Mouse (Mus musculus) liver, embryonic 16.5 days (tissue): ENCODE data around the gene Sec24c. TPM values are rescaled to one million over a fixed set of nuclear protein-coding genes. Genes with fewer than 3 reads are reported as not detected.

ENCODE experiments used
- ATAC-seq: fragments of 200-750 bp; cut with Nextera tagmentation; 2 replicates; pipeline ENCODE4 v1.8.0; 2017; ENCODE audit warnings: low read depth, mild to moderate bottlenecking, moderate number of reproducible peaks, moderate library complexity
- H3K27ac ChIP-seq: fragments of 300-500 bp; sonication (generic); 2 replicates; pipeline ENCODE4 v1.5.1; 2014; ENCODE audit warnings: mild to moderate bottlenecking, low read length
- H3K27me3 ChIP-seq: fragments of 300-500 bp; sonication (generic); 2 replicates; pipeline ENCODE4 v1.6.1; 2014; ENCODE audit warnings: low read depth, low read length, mixed read lengths; ENCODE audit not compliant: control insufficient read depth, insufficient read depth
- H3K36me3 ChIP-seq: fragments of 300-500 bp; sonication (generic); 2 replicates; pipeline ENCODE4 v1.6.1; 2014; ENCODE audit warnings: mild to moderate bottlenecking; ENCODE audit not compliant: control insufficient read depth, insufficient read depth
- H3K4me1 ChIP-seq: fragments of 300-500 bp; sonication (generic); 2 replicates; pipeline ENCODE4 v1.6.1; 2014; ENCODE audit warnings: low read depth, low read length, mixed read lengths; ENCODE audit not compliant: control insufficient read depth
- H3K4me2 ChIP-seq: fragments of 300-500 bp; sonication (generic); 2 replicates; pipeline ENCODE4 v1.6.1; 2014; ENCODE audit warnings: low read depth, low read length, mixed read lengths
- H3K4me3 ChIP-seq: fragments of 300-500 bp; sonication (generic); 2 replicates; pipeline ENCODE4 v1.5.1; 2014; ENCODE audit warnings: low read depth, mild to moderate bottlenecking, low read length
- H3K9ac ChIP-seq: fragments of 300-500 bp; sonication (generic); 2 replicates; pipeline ENCODE4 v1.6.1; 2014; ENCODE audit warnings: low read depth, low read length
- H3K9me3 ChIP-seq: fragments of 300-500 bp; sonication (generic); replicated peaks from 2 replicates; pipeline ENCODE4 v1.6.1; 2016; ENCODE audit warnings: low read length; ENCODE audit not compliant: control insufficient read depth
- WGBS: fragments of 180-500 bp; shearing (Covaris S2); extraction: QIAGEN DNeasy Blood & Tissue Kit; methylation state at CpG from one replicate; pipeline ENCODE4 v1.1.7; 2014; ENCODE audit not compliant: insufficient replicate concordance; 5-methylcytosine and 5-hydroxymethylcytosine counted together
- polyA plus RNA-seq: library from polyadenylated mRNA; unstranded; fragments of >200 nt; fragmentation: Nextera tagmentation; extraction: Ambion mirVana; gene quantifications from 2 replicates; pipeline ENCODE4 v1.2.1, GENCODE M21; 2015

Gene Sec24c
- polyA plus RNA-seq, 1 experiment from 2014 or later = 46.0 TPM

DNA sequence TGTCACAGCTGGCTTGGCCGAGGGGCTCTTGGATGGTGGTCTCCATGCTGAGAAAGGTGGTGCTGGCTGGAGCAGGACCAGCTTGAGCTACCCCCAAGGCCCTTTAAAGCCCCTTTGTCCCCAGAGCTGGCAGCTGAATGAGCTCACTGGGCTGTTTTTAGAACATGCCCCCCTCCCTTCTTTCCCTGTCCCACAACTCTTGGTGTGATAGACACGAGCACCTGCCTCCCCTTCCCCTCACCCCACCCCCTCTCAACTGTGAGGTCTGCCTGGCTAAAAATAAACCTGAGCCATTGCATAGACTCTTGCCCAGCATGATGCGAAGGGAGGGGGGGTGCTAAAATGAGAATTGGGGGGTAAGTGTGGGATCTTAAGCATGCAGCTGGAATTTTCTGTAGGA is 9.7 kb upstream of the Sec24c start:
- H3K4me2 ChIP-seq = no peak overlapping the region
- H3K27ac ChIP-seq = no peak overlapping the region
- peaks cover 12% of the 10 kb centered on the region for H3K4me1 ChIP-seq
- H3K9ac ChIP-seq = no peak overlapping the region
- no peaks in the 10 kb centered on the region for H3K36me3 ChIP-seq
- no peak overlapping the region for H3K4me3 ChIP-seq
- 30% methylated on average over 3 of the region's 3 CpGs for WGBS
- no peak for ATAC-seq
- H3K9me3 ChIP-seq = no peaks in the 10 kb centered on the region
- H3K27me3 ChIP-seq = peaks cover 47% of the 10 kb centered on the region

DNA sequence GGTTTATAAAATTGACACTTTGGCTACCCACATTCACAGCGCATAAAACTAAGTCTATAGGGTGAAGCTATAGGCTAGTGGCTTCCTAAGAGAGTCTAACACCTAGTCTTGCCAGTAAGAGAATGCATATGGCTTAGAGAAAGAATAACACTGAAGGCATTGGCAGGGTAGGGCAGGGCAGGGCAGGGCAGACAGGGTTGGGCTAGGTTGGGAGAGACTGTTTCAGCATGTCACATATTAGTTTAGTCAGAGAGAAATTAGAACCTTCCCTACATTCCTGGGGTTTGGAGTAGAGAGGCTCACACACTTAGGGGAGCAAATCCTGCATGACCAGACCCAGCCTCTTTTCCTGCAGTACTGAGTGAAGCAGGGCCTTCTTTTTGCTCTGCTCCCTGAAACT is 6.6 kb upstream of the Sec24c start:
- Histone ChIP-seq H3K4me2 (no peak overlapping the region), H3K36me3 (no peaks in the 10 kb centered on the region), H3K9me3 (no peaks in the 10 kb centered on the region), H3K9ac (no peak overlapping the region), H3K4me3 (no peak overlapping the region), H3K4me1 (no peaks in the 10 kb centered on the region), H3K27me3 (peaks cover 34% of the 10 kb centered on the region), H3K27ac (no peak overlapping the region)
- no peak for ATAC-seq
- 53% methylated on average over 1 of the region's 1 CpGs for WGBS

DNA sequence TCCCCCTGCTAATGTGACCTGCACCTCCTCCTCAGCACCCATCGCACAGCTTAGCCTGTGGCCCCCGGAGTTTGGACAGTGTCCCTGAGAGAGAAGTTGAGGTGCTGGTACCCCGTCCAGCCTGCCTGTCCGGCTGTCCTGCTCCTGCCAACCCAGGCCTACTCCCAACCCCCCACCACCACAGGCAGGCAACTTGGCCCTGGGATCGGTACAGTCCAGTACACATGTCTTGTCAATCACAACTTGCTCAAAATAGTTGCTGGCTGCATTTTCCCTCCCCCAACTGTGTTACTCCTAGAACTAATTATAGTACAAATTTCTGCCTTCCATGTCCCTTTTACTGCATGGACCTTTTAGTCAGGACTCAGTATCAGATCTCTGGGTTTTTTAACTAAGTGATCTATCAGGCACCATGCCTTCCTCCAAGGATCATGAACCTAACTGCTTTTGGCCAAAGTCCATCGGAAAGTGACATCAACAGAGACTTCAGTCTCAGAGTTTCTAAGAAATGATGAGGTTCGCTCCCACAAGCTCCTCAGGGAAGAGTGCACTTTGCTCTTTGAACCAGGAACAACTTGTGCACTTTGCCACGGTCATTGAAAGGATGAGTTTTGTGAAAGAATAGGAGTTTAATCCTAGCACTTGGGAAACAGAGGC is 5.8 kb upstream of the Sec24c start, which contains the start of gene Synpo2l:
Gene Synpo2l (minus strand): TSS at position 201 of the 657 bp plus-strand sequence.
- H3K4me2 ChIP-seq = no peak within 1 kb of the TSS
- no peaks in the 10 kb centered on the region for H3K36me3 ChIP-seq
- H3K27ac ChIP-seq = no peak within 1 kb of the TSS
- 60% methylated on average over 8 of the region's 8 CpGs for WGBS
- H3K4me3 ChIP-seq = no peak within 1 kb of the TSS
- peaks cover 26% of the 10 kb centered on the region for H3K27me3 ChIP-seq
- no peaks in the 10 kb centered on the region for H3K9me3 ChIP-seq
- ATAC-seq = 0 out of 2 replicates have a peak, but pooled peaks have one; percentile 19
- H3K4me1 ChIP-seq = no peaks in the 10 kb centered on the region; the same call in 1 of the 2 replicates
- no peak within 1 kb of the TSS for H3K9ac ChIP-seq

DNA sequence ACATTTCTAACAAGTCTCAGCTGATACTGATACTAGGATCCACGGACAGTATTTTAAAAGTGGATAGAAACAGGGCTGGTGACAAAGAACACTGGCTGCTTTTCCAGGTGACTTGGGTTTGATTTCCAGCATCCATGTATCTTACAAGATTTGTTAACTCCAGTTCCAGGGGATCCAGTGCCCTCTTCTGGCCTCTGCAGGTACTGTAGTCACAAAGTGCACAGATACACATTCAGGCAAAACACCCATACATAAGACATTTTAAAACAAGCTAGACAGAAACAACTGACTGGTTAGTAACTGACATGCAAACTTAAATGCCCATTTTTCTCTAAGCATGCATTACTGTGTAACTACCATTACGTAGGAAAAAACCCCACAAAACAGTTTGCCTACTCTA is 1.1 kb upstream of the Sec24c start:
- Histone ChIP-seq H3K4me3 (no peak overlapping the region), H3K9me3 (no peaks in the 10 kb centered on the region), H3K4me1 (peaks cover 11% of the 10 kb centered on the region), H3K27ac (peak overlapping the region; percentile 70), H3K27me3 (peaks cover 8% of the 10 kb centered on the region), H3K36me3 (peaks cover 16% of the 10 kb centered on the region), H3K9ac (no peak overlapping the region), H3K4me2 (0 out of 2 replicates have a peak overlapping the region, but pooled peaks have one; percentile 73)
- whole genome bisulfite sequencing = 81% methylated on average over 2 of the region's 2 CpGs
- ATAC-seq = no peak

DNA sequence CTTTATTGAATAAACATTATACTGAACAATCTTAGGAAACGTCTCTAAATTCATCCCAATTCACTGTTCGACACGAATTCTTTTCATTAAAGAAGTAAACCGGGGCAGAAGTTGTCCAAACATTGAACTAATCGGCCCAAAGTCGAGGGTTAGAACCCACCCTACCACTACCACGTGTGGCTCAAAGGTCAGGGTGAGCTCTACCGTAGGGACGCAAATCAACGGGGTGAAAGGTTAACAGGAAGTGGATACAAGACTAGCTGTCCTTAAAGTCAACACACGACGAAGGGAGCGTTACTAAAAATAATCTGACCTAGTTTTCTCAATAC is 409 bp upstream of the Sec24c start:
- Histone ChIP-seq H3K27me3 (peaks cover 6% of the 10 kb centered on the region), H3K4me1 (peaks cover 11% of the 10 kb centered on the region), H3K9ac (peak overlapping the region; percentile 17), H3K4me2 (peak overlapping the region; percentile 73), H3K4me3 (peak overlapping the region; percentile 97), H3K36me3 (peaks cover 19% of the 10 kb centered on the region), H3K27ac (peak overlapping the region; percentile 47), H3K9me3 (no peaks in the 10 kb centered on the region)
- WGBS = 6% methylated on average over 13 of the region's 13 CpGs
- peak; percentile 67 for ATAC-seq

DNA sequence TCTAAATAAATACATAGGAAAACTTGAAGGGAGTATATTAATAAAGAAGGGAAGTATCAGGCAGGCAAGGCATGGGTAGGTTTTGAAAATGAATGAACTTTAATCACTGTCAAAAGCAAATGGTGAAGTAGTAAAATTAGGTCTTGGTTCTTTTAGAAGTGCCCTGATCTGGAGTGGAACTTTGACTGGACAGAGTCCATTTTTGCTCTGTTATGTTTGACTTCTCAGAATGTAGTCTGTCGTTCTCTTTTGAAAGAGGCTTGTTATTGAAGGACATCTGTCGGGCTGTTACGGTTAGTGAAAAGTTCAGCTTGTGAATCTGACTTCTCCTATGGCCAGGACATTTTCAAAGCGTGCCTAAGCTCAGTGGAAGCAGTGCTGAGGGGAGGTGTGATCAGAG is 3.8 kb downstream of the Sec24c start:
- no peak overlapping the region for H3K4me3 ChIP-seq
- ATAC-seq = no peak
- H3K9me3 ChIP-seq = no peaks in the 10 kb centered on the region
- no peaks in the 10 kb centered on the region for H3K27me3 ChIP-seq
- H3K9ac ChIP-seq = no peak overlapping the region
- peak overlapping the region; percentile 15; the same call in 1 of the 2 replicates for H3K27ac ChIP-seq
- H3K4me2 ChIP-seq = no peak overlapping the region
- WGBS = 71% methylated on average over 4 of the region's 4 CpGs
- H3K4me1 ChIP-seq = peaks cover 11% of the 10 kb centered on the region
- peaks cover 53% of the 10 kb centered on the region for H3K36me3 ChIP-seq

DNA sequence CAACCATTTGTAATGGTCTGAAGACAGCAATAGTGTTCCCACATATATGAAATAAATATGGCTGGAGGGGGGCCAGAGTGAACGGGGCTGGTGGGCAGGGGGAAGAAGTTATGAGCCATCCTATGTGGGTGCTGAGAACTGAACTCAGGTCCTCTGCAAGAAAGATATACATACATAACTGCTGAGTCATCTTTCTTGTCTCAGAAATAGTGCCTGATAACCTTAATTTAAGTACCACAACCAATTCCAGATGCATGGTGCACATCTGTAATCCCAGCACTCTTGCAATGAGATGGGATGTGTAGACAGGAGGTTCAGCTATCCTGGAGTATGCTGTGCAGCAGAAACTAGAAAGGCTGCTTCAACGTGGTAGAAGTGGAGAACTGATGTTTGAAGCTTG is 7.6 kb downstream of the Sec24c start:
- Histone ChIP-seq H3K9me3 (no peaks in the 10 kb centered on the region), H3K27ac (no peak overlapping the region), H3K4me3 (no peak overlapping the region), H3K36me3 (peaks cover 79% of the 10 kb centered on the region), H3K9ac (no peak overlapping the region), H3K4me1 (no peaks in the 10 kb centered on the region), H3K27me3 (no peaks in the 10 kb centered on the region), H3K4me2 (no peak overlapping the region)
- 65% methylated on average over 2 of the region's 2 CpGs for WGBS
- ATAC-seq = no peak

DNA sequence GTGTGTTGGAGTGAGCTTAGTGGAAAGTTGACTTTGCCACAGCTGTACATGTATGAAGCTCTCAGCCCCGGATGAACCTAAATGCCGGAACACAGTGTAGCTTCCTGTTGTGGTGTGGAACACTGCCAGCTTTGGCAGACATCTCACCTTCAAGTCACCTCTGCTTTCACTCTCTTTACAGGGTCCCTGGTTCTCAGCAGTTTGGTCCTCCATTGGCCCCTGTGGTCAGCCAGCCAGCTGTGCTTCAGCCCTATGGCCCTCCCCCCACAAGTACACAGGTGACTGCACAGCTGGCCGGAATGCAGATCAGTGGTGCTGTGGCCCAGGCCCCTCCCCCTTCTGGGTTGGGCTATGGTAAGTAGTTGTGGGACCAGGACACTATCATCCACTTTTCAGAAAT is 8.4 kb downstream of the Sec24c start:
- Histone ChIP-seq H3K9me3 (no peaks in the 10 kb centered on the region), H3K27me3 (no peaks in the 10 kb centered on the region), H3K27ac (no peak overlapping the region), H3K4me2 (no peak overlapping the region), H3K36me3 (peaks cover 77% of the 10 kb centered on the region), H3K4me3 (no peak overlapping the region), H3K9ac (no peak overlapping the region), H3K4me1 (no peaks in the 10 kb centered on the region)
- ATAC-seq = peak; percentile 52
- 54% methylated on average over 3 of the region's 3 CpGs for WGBS

DNA sequence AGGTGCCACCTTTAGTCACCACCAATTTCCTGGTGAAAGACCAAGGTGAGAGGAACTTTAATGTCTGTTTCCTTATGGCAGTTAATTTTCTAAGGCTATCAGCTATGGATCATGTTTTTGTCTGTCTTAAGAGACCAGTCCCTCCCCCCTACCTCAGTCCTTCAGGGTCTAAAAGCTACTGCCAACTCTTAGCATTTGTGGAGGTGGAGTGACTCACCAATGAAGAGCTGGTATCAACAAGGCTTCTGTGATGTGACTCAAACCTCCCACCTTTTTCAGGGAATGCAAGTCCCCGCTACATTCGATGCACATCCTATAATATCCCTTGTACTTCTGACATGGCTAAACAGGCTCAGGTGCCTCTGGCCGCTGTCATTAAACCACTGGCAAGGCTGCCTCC is 12.5 kb downstream of the Sec24c start:
- H3K4me2 ChIP-seq = no peak overlapping the region
- no peaks in the 10 kb centered on the region for H3K9me3 ChIP-seq
- H3K36me3 ChIP-seq = peaks cover 82% of the 10 kb centered on the region
- no peak overlapping the region for H3K9ac ChIP-seq
- no peaks in the 10 kb centered on the region for H3K27me3 ChIP-seq
- 89% methylated on average over 3 of the region's 3 CpGs for WGBS
- no peak overlapping the region for H3K4me3 ChIP-seq
- ATAC-seq = no peak
- no peaks in the 10 kb centered on the region for H3K4me1 ChIP-seq
- H3K27ac ChIP-seq = no peak overlapping the region
